Mouse (Mus musculus) liver, embryonic 14.5 days (tissue): ENCODE results near the gene Crcp.

Source experiments
- CTCF ChIP-seq: IDR thresholded peaks from 2 replicates; pipeline ENCODE4 v1.5.1; 2016; ENCODE audit warnings: antibody characterized with exemption, low read depth, control low read depth
- EP300 ChIP-seq: IDR thresholded peaks from 2 replicates; pipeline ENCODE4 v1.6.1; 2016; ENCODE audit warnings: antibody characterized with exemption, low read depth

- no peak for TF ChIP-seq CTCF
- no peak for TF ChIP-seq EP300
Measured at GRCm38 (mm10) chr5:130078834-130079156, 49.7 kb downstream of the Crcp start.
